Mouse (Mus musculus) heart, adult 8-10 months (tissue): ENCODE results near the gene Smad3. TPM values are rescaled to one million over a fixed set of nuclear protein-coding genes. Genes with fewer than 3 reads are reported as not detected.
A peak's percentile ranks its signal among the peaks of the same experiment; 100 is the strongest.

ENCODE experiments used
- DNase-seq: peaks from one replicate; pipeline ENCODE4 v3.0.0; 2022; ENCODE audit warnings: low spot score
- total RNA-seq, 4 experiments: library from RNA; stranded (reverse); gene quantifications; 2 replicates each; pipeline ENCODE4 v1.2.4; 2022

Gene Smad3
- total RNA-seq, 4 experiments from 2014 or later, result 10.1 to 14.1 (median 12.5) TPM

DNA sequence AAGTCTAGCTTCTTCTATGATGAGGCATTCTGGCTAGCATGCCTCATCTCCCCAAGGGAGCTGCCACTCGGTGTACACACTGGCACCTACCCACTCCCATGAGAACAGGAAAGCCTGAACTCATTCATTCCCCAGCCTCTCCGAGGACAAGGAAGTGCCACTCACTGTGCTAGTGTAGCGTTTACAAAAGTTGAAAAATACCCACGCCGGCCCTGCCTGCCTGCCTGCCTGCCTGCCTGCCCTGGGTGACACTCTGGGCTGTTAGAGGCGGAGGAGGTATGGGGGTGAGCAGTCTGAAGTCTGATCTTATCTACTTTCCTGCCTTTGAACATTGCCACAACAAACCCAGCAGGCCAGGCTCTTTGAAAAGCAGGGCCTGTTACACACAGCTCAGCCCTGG lies 37.1 kb downstream of the Smad3 start:
- no peak for DNase-seq

DNA sequence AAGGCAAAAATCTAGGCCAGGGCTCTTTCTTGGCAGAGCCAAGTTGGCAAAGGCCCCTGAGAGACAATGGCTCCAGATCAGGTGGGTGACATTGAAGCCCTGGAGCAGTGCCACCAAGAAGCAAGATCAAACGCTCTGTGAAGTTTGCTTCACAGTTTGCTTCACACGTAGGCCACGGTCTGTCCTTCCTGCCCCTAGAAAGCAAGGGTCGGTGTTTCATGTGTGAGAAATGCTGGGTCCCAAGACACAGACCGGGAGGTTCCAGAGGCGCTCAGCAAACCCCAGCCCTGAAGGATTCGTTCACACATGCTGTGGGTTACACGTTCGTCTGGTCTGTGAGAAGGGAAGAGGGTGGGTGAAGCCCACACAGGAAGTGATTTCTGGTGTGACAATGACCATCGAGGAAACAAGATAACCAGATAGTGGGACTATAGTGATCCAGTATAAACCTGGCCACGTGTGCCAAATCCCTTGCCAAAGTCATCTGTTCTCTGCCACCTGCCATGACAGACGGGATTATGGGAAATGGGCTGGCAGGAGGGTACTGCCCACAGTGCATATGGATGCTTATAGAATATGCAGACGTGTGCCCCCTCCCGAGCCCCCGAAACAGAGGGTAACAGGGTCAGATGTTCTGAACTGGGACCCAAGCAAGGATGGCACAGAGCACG lies 37.9 kb downstream of the Smad3 start:
- DNase-seq, result no peak

DNA sequence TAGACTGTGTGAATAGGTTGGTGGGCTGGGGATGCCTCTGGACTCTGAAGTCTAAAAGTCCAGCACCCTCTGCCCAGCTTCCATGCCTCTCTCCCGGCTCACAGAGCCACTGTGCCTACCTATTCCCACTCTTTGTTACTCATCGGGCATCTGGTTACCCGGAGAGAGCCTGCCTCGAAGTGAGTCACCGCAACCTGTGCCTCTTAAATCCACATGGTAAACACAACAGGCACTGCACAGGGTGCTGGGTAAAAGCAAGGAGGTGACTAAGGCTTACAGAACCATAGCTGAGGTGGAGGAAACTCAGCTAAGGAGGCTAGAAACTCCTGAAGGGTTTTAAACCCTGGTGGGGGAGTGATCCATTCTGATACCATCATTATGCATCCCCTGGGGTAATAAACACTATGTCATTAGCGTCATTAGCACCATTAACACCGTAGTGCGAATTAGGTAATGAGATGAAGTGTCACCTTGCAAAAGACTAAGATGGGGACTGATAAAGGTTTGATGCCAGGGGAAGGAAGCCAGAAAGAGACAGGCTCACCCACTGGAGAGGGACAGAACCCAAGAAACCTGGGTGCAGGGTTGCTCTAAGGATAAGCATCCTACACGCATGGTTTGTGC lies 38.9 kb downstream of the Smad3 start:
- no peak for DNase-seq

DNA sequence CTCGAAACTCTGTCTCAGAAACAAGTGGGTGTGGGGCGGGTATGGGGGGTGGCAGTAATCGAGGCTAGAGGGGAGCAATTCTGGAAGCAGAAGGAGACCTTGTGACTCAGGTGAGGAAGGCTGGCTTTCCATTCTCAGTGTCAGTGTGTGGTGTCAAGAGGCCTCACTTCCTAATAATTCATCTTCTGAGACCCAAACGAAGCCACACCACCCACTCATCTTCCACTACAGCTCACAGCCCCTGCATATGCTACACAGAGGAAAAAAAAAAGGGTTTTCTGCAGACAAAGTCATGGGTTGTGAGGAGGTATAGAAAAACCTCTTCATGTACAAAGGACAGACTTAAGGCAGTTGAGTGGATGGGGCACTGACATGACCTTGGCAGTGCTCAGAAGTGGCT lies 39.6 kb downstream of the Smad3 start:
- DNase-seq, result no peak

- DNase-seq, result no peak
Observed at GRCm38 (mm10) chr9:63717474-63718005, 40.3 kb downstream of the Smad3 start.

- peak; percentile 74 for DNase-seq
Observed at GRCm38 (mm10) chr9:63716150-63717138, 41.4 kb downstream of the Smad3 start.

GRCm38 (mm10) chr9:63714572-63714971 lies 43.2 kb downstream of the Smad3 start:
- no peak for DNase-seq

- no peak for DNase-seq
Observed at GRCm38 (mm10) chr9:63712838-63713237, 45.0 kb downstream of the Smad3 start.

GRCm38 (mm10) chr9:63711580-63712230 lies 46.1 kb downstream of the Smad3 start:
- DNase-seq, result no peak

DNA sequence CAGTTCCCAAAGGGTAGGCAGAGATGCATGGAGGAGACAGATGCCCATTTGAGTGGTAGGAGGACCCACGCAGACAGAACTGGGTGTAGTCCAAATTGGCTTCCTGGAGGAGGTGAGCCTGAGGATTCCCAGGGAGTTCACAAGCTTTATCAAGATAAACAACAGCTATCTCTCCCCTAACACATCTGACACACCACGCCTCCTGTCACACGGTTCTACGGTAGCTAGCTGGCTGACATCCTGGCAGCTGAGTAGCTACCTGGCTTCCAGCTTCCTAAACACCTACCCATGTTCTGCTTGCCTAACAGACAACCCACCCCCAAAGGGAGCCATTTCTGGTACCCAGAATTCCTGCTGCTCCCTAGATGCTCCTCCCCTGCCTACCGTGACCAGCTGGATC lies 47.9 kb downstream of the Smad3 start:
- DNase-seq, result no peak

DNA sequence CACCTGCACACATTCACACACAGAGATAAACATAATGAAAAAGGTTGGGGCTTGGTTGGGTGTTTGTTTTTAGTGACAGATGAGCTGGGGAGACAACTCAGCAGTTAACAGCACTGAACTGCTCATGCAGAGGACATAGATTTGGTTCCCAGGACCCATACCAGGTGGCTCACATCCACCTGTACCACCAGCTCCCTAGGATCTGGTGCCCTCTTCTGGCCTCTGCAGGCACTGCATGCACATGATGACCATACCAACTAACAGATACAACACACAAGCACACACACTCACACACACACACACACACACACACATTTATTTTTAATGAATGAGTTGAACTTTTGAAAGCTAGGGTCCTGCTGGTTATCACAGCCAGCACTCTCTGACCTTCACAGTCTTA lies 48.5 kb downstream of the Smad3 start:
- no peak for DNase-seq

DNA sequence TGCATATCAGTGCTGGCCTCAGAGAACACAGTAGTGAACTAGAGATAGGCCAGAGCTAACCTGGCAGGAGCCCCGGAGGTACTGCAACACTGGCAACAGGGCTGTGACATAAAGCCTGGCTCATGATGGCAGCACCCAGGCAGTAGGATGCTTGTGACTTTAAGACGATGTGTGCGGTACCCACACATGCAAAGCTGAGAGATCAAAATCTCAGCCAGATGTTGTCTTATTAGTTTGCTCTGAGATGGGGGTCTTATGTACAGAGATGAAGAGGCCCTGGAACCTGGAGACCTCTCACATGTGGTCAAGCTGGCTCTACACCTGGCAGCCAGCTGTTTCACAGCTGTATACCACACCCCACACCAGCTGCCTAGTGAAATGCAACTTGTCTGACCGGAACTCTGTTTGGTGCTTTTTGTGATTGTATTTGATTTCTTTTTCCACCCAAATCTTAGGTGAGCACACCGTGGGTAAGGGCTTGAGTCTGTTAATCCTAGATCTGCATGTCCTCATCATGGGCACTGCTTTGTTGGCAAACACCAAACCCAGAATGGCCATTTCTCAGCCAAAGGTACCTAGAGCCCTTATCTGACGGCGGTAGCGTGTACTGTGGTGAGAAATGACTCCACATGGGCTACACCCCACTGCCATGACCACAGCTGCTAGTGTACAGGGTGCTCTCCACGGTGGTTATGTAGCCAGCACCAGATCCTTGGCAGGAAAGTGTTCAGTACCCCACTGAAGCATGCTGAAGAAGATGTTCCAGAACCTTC lies 49.8 kb downstream of the Smad3 start:
- DNase-seq, result no peak

- DNase-seq, result peak; percentile 67
Observed at GRCm38 (mm10) chr9:63706152-63706733, 51.6 kb downstream of the Smad3 start.

DNA sequence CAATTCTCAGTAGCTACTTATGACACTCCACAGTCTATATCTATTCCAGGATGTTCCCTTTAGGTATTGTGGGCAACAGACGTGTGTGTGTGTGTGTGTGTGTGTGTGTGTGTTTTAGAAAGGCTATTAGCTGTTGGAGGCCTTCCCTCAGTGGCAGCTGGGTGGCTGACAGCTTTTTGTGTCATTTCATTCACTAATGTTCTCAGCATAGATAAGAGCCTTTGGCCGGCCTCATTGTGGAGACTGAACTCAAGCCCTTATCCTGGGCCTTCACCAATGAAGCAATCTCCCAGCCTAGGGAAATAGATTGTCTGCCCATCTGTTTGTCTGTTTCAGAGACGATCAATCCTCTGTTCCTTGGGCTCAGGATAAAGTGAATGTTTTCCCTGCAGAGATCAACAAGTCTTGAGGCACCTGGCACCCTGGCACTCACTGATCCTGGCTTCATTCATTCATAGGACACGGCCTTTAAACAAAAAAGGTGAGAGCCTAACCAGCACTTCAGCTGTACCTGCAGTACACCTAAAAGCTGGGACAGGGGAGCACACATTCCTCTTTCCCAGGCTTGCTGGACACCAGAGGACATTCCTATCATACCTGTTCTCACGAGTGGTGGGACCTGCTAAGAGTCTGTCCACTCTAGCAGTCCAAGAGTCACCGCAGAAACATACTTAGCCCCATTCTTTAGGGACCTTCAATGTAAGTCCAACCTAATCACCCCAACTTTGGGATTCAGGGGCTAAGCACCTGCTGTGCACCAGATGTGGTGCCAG lies 52.6 kb downstream of the Smad3 start:
- DNase-seq, result no peak

- DNase-seq, result no peak
Observed at GRCm38 (mm10) chr9:63704131-63704530, 53.7 kb downstream of the Smad3 start.

- DNase-seq, result no peak
Observed at GRCm38 (mm10) chr9:63703236-63703785, 54.5 kb downstream of the Smad3 start.

- DNase-seq, result no peak
Observed at GRCm38 (mm10) chr9:63702502-63703013, 55.2 kb downstream of the Smad3 start.

GRCm38 (mm10) chr9:63701957-63702309 lies 55.9 kb downstream of the Smad3 start:
- DNase-seq, result no peak
